Mouse (Mus musculus): ENCODE measurements around the gene S100a5.

DNA sequence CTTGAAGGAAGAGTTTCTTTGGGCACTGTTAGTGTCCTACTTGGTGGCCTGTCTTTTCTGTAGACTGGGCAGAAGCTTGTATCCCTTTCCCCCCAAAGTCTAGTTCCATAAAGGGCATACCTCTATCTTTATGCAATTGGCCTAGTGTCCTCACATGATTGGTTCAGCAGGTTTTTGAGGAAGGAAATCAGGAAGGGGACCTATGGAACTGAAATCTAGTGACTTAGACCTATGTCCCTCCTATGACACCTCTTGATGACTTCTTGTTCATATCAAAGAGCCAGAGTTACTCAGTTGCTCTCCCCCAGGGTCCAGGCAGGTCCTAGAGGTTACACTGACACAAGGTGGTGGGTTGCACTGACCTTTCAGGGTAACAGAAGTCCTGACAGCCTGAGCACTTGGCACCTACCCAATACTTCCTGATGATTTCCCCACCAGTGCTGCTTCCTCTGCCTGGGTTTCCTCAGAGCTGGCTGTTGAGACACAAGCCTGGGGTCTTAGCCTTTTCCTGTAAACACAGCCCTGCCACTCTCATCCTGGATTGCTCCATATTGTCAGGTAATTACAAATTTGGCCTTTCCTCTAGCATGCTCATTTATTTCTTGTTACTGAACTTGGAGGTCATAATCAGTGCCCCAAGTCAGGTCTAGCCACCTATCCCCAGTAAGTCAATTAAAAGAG is 51.2 kb downstream of the S100a5 start:
- TF ChIP-seq CTCF (IDR thresholded peaks at IDR 0.05; ENCODE audit: insufficient read depth, low read length) (no peak), POLR2A (IDR thresholded peaks at IDR 0.05; ENCODE audit: borderline replicate concordance, extremely low read depth, low read depth, low read length) (no peak)
